Mouse (Mus musculus) embryo, embryonic 11 days (tissue): ENCODE data around the gene Pigq.
A peak's percentile ranks its signal among the peaks of the same experiment; 100 is the strongest.

Source experiments
- DNase-seq: peaks from one replicate; pipeline ENCODE4 v3.0.0-alpha.2; 2015

Gene Pigq

GRCm38 (mm10) chr17:25944366-25945163 is at the start of gene Pigq, which contains the start of gene Nhlrc4:
Gene Pigq (minus strand): TSS chr17:25944936.
Gene Nhlrc4 (minus strand): TSS chr17:25944961.
- DNase-seq: no peak

GRCm38 (mm10) chr17:25993489-25993888 is 48.8 kb upstream of the Pigq start:
- DNase-seq: no peak

- DNase-seq: no peak
These were observed 47.5 kb upstream of the Pigq start for GRCm38 (mm10) chr17:25992274-25992673.

- DNase-seq: no peak
These were observed 45.6 kb upstream of the Pigq start for GRCm38 (mm10) chr17:25990331-25990730.

GRCm38 (mm10) chr17:25985306-25986294 is 40.9 kb upstream of the Pigq start, which contains the start of gene Capn15:
Gene Capn15 (minus strand): TSS chr17:25985796.
- peak; percentile 98 for DNase-seq

GRCm38 (mm10) chr17:25984556-25985305 is 40.0 kb upstream of the Pigq start:
- DNase-seq: no peak

GRCm38 (mm10) chr17:25984066-25984465 is 39.3 kb upstream of the Pigq start:
- DNase-seq: no peak

- DNase-seq: no peak
These were observed 38.2 kb upstream of the Pigq start for GRCm38 (mm10) chr17:25982913-25983312.

GRCm38 (mm10) chr17:25980854-25981253 is 36.1 kb upstream of the Pigq start:
- DNase-seq: no peak

GRCm38 (mm10) chr17:25979829-25980738 is 35.3 kb upstream of the Pigq start:
- DNase-seq: no peak

GRCm38 (mm10) chr17:25970954-25971707 is 26.4 kb upstream of the Pigq start:
- no peak for DNase-seq

- DNase-seq: no peak
These were observed 25.7 kb upstream of the Pigq start for GRCm38 (mm10) chr17:25970448-25970847.

- DNase-seq: no peak
These were observed 23.4 kb upstream of the Pigq start for GRCm38 (mm10) chr17:25968176-25968575.

GRCm38 (mm10) chr17:25967652-25968051 is 22.9 kb upstream of the Pigq start:
- DNase-seq: no peak

GRCm38 (mm10) chr17:25964271-25964670 is 19.5 kb upstream of the Pigq start:
- DNase-seq: no peak

- no peak for DNase-seq
These were observed 17.7 kb upstream of the Pigq start for GRCm38 (mm10) chr17:25962413-25962905.

GRCm38 (mm10) chr17:25961566-25961965 is 16.8 kb upstream of the Pigq start:
- DNase-seq: no peak

- no peak for DNase-seq
These were observed 15.1 kb upstream of the Pigq start for GRCm38 (mm10) chr17:25959630-25960467.

- DNase-seq: no peak
These were observed 14.2 kb upstream of the Pigq start for GRCm38 (mm10) chr17:25958771-25959494.
